Mouse (Mus musculus) C2C12 (cell line): ENCODE results near the gene Atxn1.

ENCODE experiments used
- CTCF ChIP-seq: IDR thresholded peaks from one replicate; pipeline ENCODE4 v1.5.1; 2011; ENCODE audit not compliant: control insufficient read depth, insufficient read depth, insufficient read length
- FOSL1 ChIP-seq: IDR thresholded peaks from one replicate; pipeline ENCODE4 v1.8.0; 2011; ENCODE audit warnings: mild to moderate bottlenecking, low read length; ENCODE audit not compliant: poor library complexity, insufficient read depth, severe bottlenecking
- MAX ChIP-seq: IDR thresholded peaks from one replicate; pipeline ENCODE4 v1.6.1; 2011; ENCODE audit warnings: mild to moderate bottlenecking, control low read depth
- MYOD1 ChIP-seq: IDR thresholded peaks from one replicate; pipeline ENCODE4 v1.6.1; 2011; ENCODE audit warnings: low read depth; ENCODE audit not compliant: control insufficient read depth, insufficient read length
- MYOG ChIP-seq: IDR thresholded peaks from one replicate; pipeline ENCODE4 v1.6.1; 2011; ENCODE audit not compliant: control insufficient read depth, insufficient read length; ENCODE audit errors: extremely low read depth
- USF1 ChIP-seq: IDR thresholded peaks from one replicate; pipeline ENCODE4 v1.6.1; 2011; ENCODE audit warnings: low read depth, mild to moderate bottlenecking, control low read depth, moderate library complexity

DNA sequence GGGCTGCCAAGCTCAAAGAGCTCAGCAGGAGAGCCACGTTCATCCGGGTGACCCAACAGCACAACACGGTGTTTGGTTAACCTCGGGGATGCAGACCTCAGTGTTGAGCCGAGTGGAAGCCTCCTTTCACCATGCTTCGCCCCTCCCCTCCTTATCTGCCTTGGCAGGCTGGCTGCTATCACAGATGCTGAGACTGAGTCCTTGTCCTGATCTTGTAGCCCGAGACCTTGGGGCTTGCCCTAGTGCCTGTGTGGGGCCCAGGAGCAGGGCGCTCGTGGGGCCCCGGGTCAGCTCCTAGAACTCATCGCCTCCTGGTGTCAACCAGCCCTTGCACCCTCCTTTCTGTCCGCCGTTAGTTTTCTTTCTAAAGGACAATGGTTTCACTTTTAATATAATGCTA is 418.8 kb downstream of the Atxn1 start:
- TF ChIP-seq CTCF (no peak), FOSL1 (no peak), MAX (no peak), MYOD1 (no peak), MYOG (no peak), USF1 (no peak)
